Mouse (Mus musculus) E14TG2a.4 (cell line): ENCODE data around the gene Trappc13.
A peak's percentile ranks its signal among the peaks of the same experiment; 100 is the strongest.

Experiments
- CTCF ChIP-seq: conservative IDR thresholded peaks from 2 replicates; pipeline ENCODE4 v1.5.1; 2014; ENCODE audit warnings: low read length
- NANOG ChIP-seq: IDR thresholded peaks from 2 replicates; pipeline ENCODE4 v1.6.1; 2014; ENCODE audit warnings: borderline replicate concordance, low read length, mixed read lengths
- POU5F1 ChIP-seq: IDR thresholded peaks from 2 replicates; pipeline ENCODE4 v1.6.1; 2014; ENCODE audit warnings: low read length, borderline replicate concordance

DNA sequence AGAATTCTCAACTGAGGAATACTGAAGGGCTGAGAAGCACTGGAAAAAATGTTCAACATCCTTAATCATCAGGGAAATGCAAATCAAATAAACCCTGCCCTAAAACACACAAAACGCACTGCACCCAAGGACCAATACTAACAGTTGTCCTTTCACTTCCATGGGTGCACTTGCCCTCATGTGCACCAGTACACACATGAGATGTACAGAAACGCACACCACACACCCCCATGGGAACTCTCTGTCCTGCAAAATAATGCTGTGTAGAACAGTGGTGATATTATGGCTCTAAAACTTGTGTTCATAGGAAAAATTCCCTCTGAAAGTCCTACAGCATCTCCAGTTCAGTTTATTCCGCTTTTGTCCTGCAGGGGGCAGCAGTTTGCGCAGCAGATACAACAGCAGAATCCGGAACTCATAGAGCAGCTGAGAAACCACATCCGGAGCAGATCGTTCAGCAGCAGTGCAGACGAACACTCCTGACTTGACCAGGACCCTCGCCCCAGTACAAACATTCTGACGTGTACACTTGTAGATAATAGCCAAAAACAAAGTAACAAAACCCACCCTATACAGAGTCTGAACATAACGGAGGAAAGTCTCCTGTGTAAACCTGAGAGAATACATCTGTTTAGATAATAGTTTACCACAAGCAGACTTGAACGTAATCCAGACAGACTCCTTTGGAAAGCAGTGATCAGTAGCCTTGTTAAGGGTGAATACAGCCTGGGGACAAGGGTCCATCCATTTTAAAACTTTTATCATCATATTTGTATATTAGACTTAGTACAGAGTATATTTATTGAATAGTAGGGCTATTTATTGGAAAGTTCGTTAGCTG is 38.7 kb downstream of the Trappc13 start:
- TF ChIP-seq CTCF (peak; percentile 95), POU5F1 (no peak), NANOG (no peak)
